In genomic region chr1:177448921-177449320, GRCm38 (mm10) we compare ENCODE assay signal across 17 mouse cellular contexts. TPM values are rescaled to one million over a fixed set of nuclear protein-coding genes. Genes with fewer than 3 reads are reported as not detected.
A peak's percentile ranks its signal among the peaks of the same experiment; 100 is the strongest.
DNase-seq lines count a peak whose midpoint lies in the region; ATAC-seq and TF ChIP-seq lines count a peak whose summit lies in the region.
"Had no signal": no experiment of that assay in that cellular context is flagged by ENCODE, and none has a peak within 500 bp of the region (broad histone marks: within the 10 kb centered on the region; RNA-seq: fewer than 3 reads in every experiment).

No protein-coding gene starts in this region.

- WGBS in midbrain, embryonic 10.5 days = 23% methylated on average over 2 of the region's 2 CpGs
- WGBS in midbrain, postnatal 0 days = 44% methylated on average over 2 of the region's 2 CpGs
- 9% methylated on average over 2 of the region's 2 CpGs for WGBS in forebrain, embryonic 15.5 days
- 47% methylated on average over 2 of the region's 2 CpGs for WGBS in hindbrain, postnatal 0 days
- 23% methylated on average over 2 of the region's 2 CpGs for WGBS in neural tube, embryonic 14.5 days

- H3K4me3 ChIP-seq in midbrain, embryonic 10.5 days = peak overlapping the region; percentile 47
- no peak overlapping the region for H3K4me3 ChIP-seq in midbrain, postnatal 0 days (ENCODE audit: low read depth, low read length)
- H3K4me3 ChIP-seq in forebrain, embryonic 15.5 days = peak overlapping the region; percentile 71
- H3K4me3 ChIP-seq in hindbrain, postnatal 0 days (ENCODE audit: low read length) = peak overlapping the region; percentile 85
- H3K4me3 ChIP-seq in neural tube, embryonic 14.5 days (ENCODE audit: low read depth, low read length) = no peak overlapping the region
- H3K4me3 ChIP-seq: gastrocnemius, adult 2 months; heart, adult 2 months; liver, embryonic 13.5 days had no signal

- intact Hi-C loops in left cerebral cortex, postnatal 36 days (cut with DNase I) = loop anchor here (10.0 kb wide), 2 partner anchors 514 to 564 kb away; no protein-coding TSS in a partner anchor
- intact Hi-C loops in heart, postnatal 25 days (cut with DNase I) = no loop called here

- no peak for ATAC-seq in midbrain, postnatal 0 days (ENCODE audit: low FRiP score)
- ATAC-seq in forebrain, embryonic 15.5 days (replicated peaks) = no peak
- ATAC-seq in hindbrain, postnatal 0 days = no peak
- ATAC-seq in neural tube, embryonic 14.5 days (ENCODE audit: low read depth) = no peak

- DNase-seq in midbrain, embryonic 10.5 days (ENCODE audit: low spot score) = no peak
- no peak for DNase-seq in midbrain, postnatal 0 days (ENCODE audit: low spot score)
- DNase-seq in hindbrain, postnatal 0 days (ENCODE audit: low spot score) = no peak
- DNase-seq in left cerebral cortex, postnatal 36 days (ENCODE audit: low spot score in 2 of 2) = no peak
- DNase-seq in heart, postnatal 25 days (ENCODE audit: low spot score) = no peak
- DNase-seq in heart, postnatal 4 days = no peak
- DNase-seq: cerebellum, adult 11 months; gastrocnemius, adult 2 months; heart, adult 2 months; heart, postnatal 10 days; layer of hippocampus, adult 9-11 months; liver, embryonic 13.5 days; lung, postnatal 14 days; right cerebral cortex, postnatal 4 days; thymus, postnatal 25 days had no signal

- H3K27me3 ChIP-seq in midbrain, embryonic 10.5 days (ENCODE audit: low read depth, poor library complexity, severe bottlenecking) = no peaks in the 10 kb centered on the region
- H3K27me3 ChIP-seq in midbrain, postnatal 0 days (ENCODE audit: insufficient read depth, low read length) = no peaks in the 10 kb centered on the region
- H3K27me3 ChIP-seq in forebrain, embryonic 15.5 days = no peaks in the 10 kb centered on the region
- H3K27me3 ChIP-seq in hindbrain, postnatal 0 days (ENCODE audit: insufficient read depth, low read length) = no peaks in the 10 kb centered on the region
- H3K27me3 ChIP-seq in neural tube, embryonic 14.5 days (ENCODE audit: control insufficient read depth, insufficient read depth, low read length) = no peaks in the 10 kb centered on the region
- H3K27me3 ChIP-seq: liver, embryonic 13.5 days had no signal

- no peaks in the 10 kb centered on the region for H3K9me3 ChIP-seq in midbrain, embryonic 10.5 days (replicated peaks)
- no peaks in the 10 kb centered on the region for H3K9me3 ChIP-seq in midbrain, postnatal 0 days (ENCODE audit: low read length)
- no peaks in the 10 kb centered on the region for H3K9me3 ChIP-seq in forebrain, embryonic 15.5 days
- no peaks in the 10 kb centered on the region for H3K9me3 ChIP-seq in hindbrain, postnatal 0 days (ENCODE audit: low read length)
- no peaks in the 10 kb centered on the region for H3K9me3 ChIP-seq in neural tube, embryonic 14.5 days (ENCODE audit: control insufficient read depth, low read length)
- H3K9me3 ChIP-seq: liver, embryonic 13.5 days had no signal

- peak overlapping the region; percentile 39; the same call in 1 of the 2 replicates for H3K27ac ChIP-seq in midbrain, embryonic 10.5 days (replicated peaks)
- no peak overlapping the region for H3K27ac ChIP-seq in midbrain, postnatal 0 days (ENCODE audit: low read depth, low read length)
- peak overlapping the region; percentile 99 for H3K27ac ChIP-seq in forebrain, embryonic 15.5 days (replicated peaks)
- peak overlapping the region; percentile 59; the same call in 1 of the 2 replicates for H3K27ac ChIP-seq in hindbrain, postnatal 0 days
- no peak overlapping the region for H3K27ac ChIP-seq in neural tube, embryonic 14.5 days (ENCODE audit: low read depth, low read length)
- H3K27ac ChIP-seq: gastrocnemius, adult 2 months; heart, adult 2 months; liver, embryonic 13.5 days had no signal

- H3K4me2 ChIP-seq in midbrain, postnatal 0 days (ENCODE audit: low read depth, low read length, poor library complexity, severe bottlenecking) = no peak overlapping the region
- peak overlapping the region; percentile 51 for H3K4me2 ChIP-seq in forebrain, embryonic 15.5 days (replicated peaks)
- H3K4me2 ChIP-seq in hindbrain, postnatal 0 days (ENCODE audit: low read depth, low read length) = peak overlapping the region; percentile 51
- peak overlapping the region; percentile 16; the same call in 1 of the 2 replicates for H3K4me2 ChIP-seq in neural tube, embryonic 14.5 days (ENCODE audit: low read depth, low read length)
- H3K4me2 ChIP-seq: liver, embryonic 13.5 days had no signal

- no peak overlapping the region for H3K9ac ChIP-seq in midbrain, postnatal 0 days (replicated peaks; ENCODE audit: low read length, poor library complexity, severe bottlenecking)
- peak overlapping the region; percentile 50 for H3K9ac ChIP-seq in forebrain, embryonic 15.5 days (replicated peaks)
- 0 out of 2 replicates have a peak overlapping the region, but pooled peaks have one; percentile 17 for H3K9ac ChIP-seq in hindbrain, postnatal 0 days (replicated peaks; ENCODE audit: low read length)
- H3K9ac ChIP-seq in neural tube, embryonic 14.5 days (replicated peaks; ENCODE audit: low read depth, low read length) = no peak overlapping the region
- H3K9ac ChIP-seq: liver, embryonic 13.5 days had no signal

- peaks cover 90% of the 10 kb centered on the region for H3K4me1 ChIP-seq in midbrain, embryonic 10.5 days
- peaks cover 6% of the 10 kb centered on the region; the same call in 1 of the 2 replicates for H3K4me1 ChIP-seq in midbrain, postnatal 0 days (ENCODE audit: insufficient read depth, low read length)
- peaks cover 53% of the 10 kb centered on the region for H3K4me1 ChIP-seq in forebrain, embryonic 15.5 days
- H3K4me1 ChIP-seq in hindbrain, postnatal 0 days (ENCODE audit: insufficient read depth, low read length) = 0 out of 2 replicates have a peak, but pooled peaks cover 4% of the 10 kb centered on the region
- H3K4me1 ChIP-seq in neural tube, embryonic 14.5 days (ENCODE audit: control insufficient read depth, insufficient read depth, low read length) = peaks cover 36% of the 10 kb centered on the region

- peaks cover 24% of the 10 kb centered on the region for H3K36me3 ChIP-seq in midbrain, embryonic 10.5 days
- H3K36me3 ChIP-seq in midbrain, postnatal 0 days (ENCODE audit: insufficient read depth, low read length) = peaks cover 4% of the 10 kb centered on the region; the same call in 1 of the 2 replicates
- H3K36me3 ChIP-seq in forebrain, embryonic 15.5 days = peaks cover 14% of the 10 kb centered on the region
- peaks cover 8% of the 10 kb centered on the region for H3K36me3 ChIP-seq in hindbrain, postnatal 0 days (ENCODE audit: insufficient read depth, low read length)
- H3K36me3 ChIP-seq in neural tube, embryonic 14.5 days (ENCODE audit: control insufficient read depth, insufficient read depth, low read length) = no peaks in the 10 kb centered on the region; the same call in 1 of the 2 replicates

- TF ChIP-seq CTCF in midbrain, postnatal 0 days (IDR thresholded peaks at IDR 0.05) = no peak
- TF ChIP-seq CTCF in hindbrain, postnatal 0 days (IDR thresholded peaks at IDR 0.05; ENCODE audit: low read depth) = no peak

RNA-seq across cellular contexts. Expression of gene Zbtb18, which starts 6.8 kb away (rescaled TPM):
- polyA plus RNA-seq in midbrain, embryonic 10.5 days (2016; fragmentation: Nextera tagmentation; extraction: Ambion mirVana) = 5.1 and 6.1 TPM in 2 replicates
- total RNA-seq in midbrain, postnatal 0 days (2014; rRNA removed) = 24.7 and 56.7 TPM in 2 replicates
- 3.5 and 3.6 TPM in 2 replicates for polyA plus RNA-seq in midbrain, postnatal 0 days (2015; fragmentation: Nextera tagmentation; extraction: Ambion mirVana)
- polyA plus RNA-seq in forebrain, embryonic 15.5 days (2015; fragmentation: Nextera tagmentation; extraction: Ambion mirVana) = 136 and 150 TPM in 2 replicates
- 112 and 114 TPM in 2 replicates for total RNA-seq in hindbrain, postnatal 0 days (2014; rRNA removed)
- 45.6 and 47.3 TPM in 2 replicates for polyA plus RNA-seq in hindbrain, postnatal 0 days (2015; fragmentation: Nextera tagmentation; extraction: Ambion mirVana)
- 3.0 and 6.7 TPM in 2 replicates for polyA plus RNA-seq in neural tube, embryonic 14.5 days (2014; fragmentation: Nextera tagmentation; extraction: Ambion mirVana)
- 100 to 1,000 TPM; 354 to 392 TPM for total RNA-seq in left cerebral cortex, postnatal 36 days (2021)
- 10 to 100 TPM; 38.5 to 40.3 TPM for total RNA-seq in heart, postnatal 25 days (2021)
- total RNA-seq in heart, postnatal 4 days (2021) = 10 to 100 TPM; 44.2 to 49.7 TPM

Comparison
In these comparisons a context has a peak if more than half of its experiments do, and no peak if none do; other contexts are left out.
1. H3K27ac ChIP-seq: peak in midbrain, embryonic 10.5 days (single experiment), forebrain, embryonic 15.5 days (single experiment) and hindbrain, postnatal 0 days (single experiment); none in midbrain, postnatal 0 days (single experiment) and neural tube, embryonic 14.5 days (single experiment).
2. H3K4me3 ChIP-seq: peak in midbrain, embryonic 10.5 days (single experiment), forebrain, embryonic 15.5 days (single experiment) and hindbrain, postnatal 0 days (single experiment); none in midbrain, postnatal 0 days (single experiment) and neural tube, embryonic 14.5 days (single experiment).
3. H3K9ac ChIP-seq: peak in forebrain, embryonic 15.5 days (single experiment) and hindbrain, postnatal 0 days (single experiment); none in midbrain, postnatal 0 days (single experiment) and neural tube, embryonic 14.5 days (single experiment).